Mouse (Mus musculus) lung, postnatal 0 days (tissue): ENCODE data around the gene Cc2d2a. TPM values are rescaled to one million over a fixed set of nuclear protein-coding genes. Genes with fewer than 3 reads are reported as not detected.

ENCODE experiments used
- ATAC-seq: fragments of 200-750 bp; cut with Nextera tagmentation; 2 replicates; pipeline ENCODE4 v1.8.0; 2017; ENCODE audit warnings: moderate library complexity
- DNase-seq: peaks from one replicate; pipeline ENCODE4 v3.0.0-alpha.2; 2016; ENCODE audit warnings: low spot score
- H3K27ac ChIP-seq: fragments of 300-500 bp; sonication (generic); 2 replicates; pipeline ENCODE4 v1.5.1; 2014; ENCODE audit warnings: antibody characterized with exemption, mild to moderate bottlenecking, low read length, mixed read lengths
- H3K27me3 ChIP-seq: fragments of 300-500 bp; sonication (generic); replicated peaks from 2 replicates; pipeline ENCODE4 v1.6.1; 2014; ENCODE audit warnings: low read length, mixed read lengths; ENCODE audit not compliant: insufficient read depth
- H3K36me3 ChIP-seq: fragments of 300-500 bp; sonication (generic); 2 replicates; pipeline ENCODE4 v1.6.1; 2014; ENCODE audit warnings: low read length, mixed read lengths; ENCODE audit not compliant: insufficient read depth
- H3K4me1 ChIP-seq: fragments of 300-500 bp; sonication (generic); 2 replicates; pipeline ENCODE4 v1.6.1; 2014; ENCODE audit warnings: antibody characterized with exemption, low read depth, low read length, mixed read lengths; ENCODE audit not compliant: insufficient read depth
- H3K4me2 ChIP-seq: fragments of 300-500 bp; sonication (generic); replicated peaks from 2 replicates; pipeline ENCODE4 v1.6.1; 2014; ENCODE audit warnings: low read depth, mild to moderate bottlenecking, low read length, moderate library complexity, mixed read lengths
- H3K4me3 ChIP-seq: fragments of 300-500 bp; sonication (generic); 2 replicates; pipeline ENCODE4 v1.5.1; 2014; ENCODE audit warnings: low read depth, low read length
- H3K9ac ChIP-seq: fragments of 300-500 bp; sonication (generic); replicated peaks from 2 replicates; pipeline ENCODE4 v1.6.1; 2014; ENCODE audit warnings: low read depth, mild to moderate bottlenecking
- H3K9me3 ChIP-seq: fragments of 300-500 bp; sonication (generic); 2 replicates; pipeline ENCODE4 v1.6.1; 2016; ENCODE audit warnings: low read length, mixed read lengths
- CTCF ChIP-seq: IDR thresholded peaks from 2 replicates; pipeline ENCODE4 v1.5.1; 2016; ENCODE audit warnings: antibody characterized with exemption, mild to moderate bottlenecking
- EP300 ChIP-seq: IDR thresholded peaks from 2 replicates; pipeline ENCODE4 v1.6.1; 2016; ENCODE audit warnings: antibody characterized with exemption, mild to moderate bottlenecking, control low read depth
- WGBS: fragments of 180-500 bp; shearing (Covaris S2); extraction: QIAGEN DNeasy Blood & Tissue Kit; methylation state at CpG from one replicate; pipeline ENCODE4 v1.1.7; 2014; 5-methylcytosine and 5-hydroxymethylcytosine counted together
- polyA plus RNA-seq: library from polyadenylated mRNA; unstranded; fragments of >200 nt; fragmentation: Nextera tagmentation; extraction: Ambion mirVana; gene quantifications from 2 replicates; pipeline ENCODE4 v1.2.1, GENCODE M21; 2015

The Cc2d2a gene
- polyA plus RNA-seq, 1 experiment from 2014 or later: 7.7 TPM

DNA sequence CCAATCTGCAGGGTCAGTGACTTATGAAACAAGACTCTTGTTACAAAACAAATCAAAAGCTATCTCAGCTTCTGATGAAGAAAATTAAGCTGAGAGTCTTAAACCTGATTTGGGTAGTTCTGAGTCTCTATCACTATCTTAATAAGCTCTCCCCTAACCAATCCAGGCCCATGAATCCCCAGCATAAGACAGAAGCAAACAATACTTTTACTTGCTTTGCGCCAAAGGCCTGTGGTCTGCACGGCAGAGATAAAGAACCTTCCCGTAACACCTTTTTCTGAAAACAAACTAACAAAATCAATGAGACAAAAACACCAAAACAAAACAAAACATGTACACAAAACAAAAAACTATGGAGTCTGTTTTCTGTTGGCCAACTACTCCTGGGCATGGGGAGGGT is 116.4 kb downstream of the Cc2d2a start:
- no peak overlapping the region for H3K9ac ChIP-seq
- no peak for TF ChIP-seq EP300
- no peak overlapping the region for H3K27ac ChIP-seq
- 94% methylated on average over 3 of the region's 3 CpGs for WGBS
- no peak overlapping the region for H3K4me2 ChIP-seq
- no peaks in the 10 kb centered on the region for H3K27me3 ChIP-seq
- H3K9me3 ChIP-seq: no peaks in the 10 kb centered on the region
- H3K4me3 ChIP-seq: no peak overlapping the region
- no peak for DNase-seq
- peaks cover 8% of the 10 kb centered on the region; the same call in 1 of the 2 replicates for H3K4me1 ChIP-seq
- no peaks in the 10 kb centered on the region for H3K36me3 ChIP-seq
- no peak for ATAC-seq

DNA sequence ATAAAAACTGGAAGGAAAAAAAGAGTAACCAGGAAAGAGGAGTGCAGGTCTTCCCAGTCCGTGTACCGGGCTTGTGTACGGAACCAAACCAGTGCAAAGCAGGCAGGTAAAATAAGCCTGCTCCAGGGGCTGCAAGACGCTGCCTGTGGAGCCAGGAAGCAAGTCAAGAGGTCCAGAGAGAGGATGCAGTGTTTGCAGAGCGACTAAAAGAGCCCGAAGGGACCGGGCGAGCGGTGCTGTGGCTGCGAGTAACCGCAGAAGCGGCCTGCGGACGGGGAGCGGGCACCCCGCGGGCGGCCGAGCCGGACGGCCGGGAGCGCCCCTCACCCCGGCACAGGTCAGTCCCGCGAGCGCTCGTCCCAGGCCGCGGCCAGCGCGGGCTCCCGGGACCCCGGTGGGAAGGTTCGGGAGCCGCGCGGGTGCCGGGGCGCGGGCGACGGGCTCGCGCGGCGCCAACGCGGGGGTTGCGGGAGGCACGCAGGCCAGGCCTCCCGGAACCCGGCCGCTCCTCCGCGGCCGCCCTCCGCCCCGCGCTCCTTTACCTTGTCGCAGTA is 119.4 kb downstream of the Cc2d2a start:
- Histone ChIP-seq H3K9me3 (no peaks in the 10 kb centered on the region), H3K27ac (peak overlapping the region; percentile 97), H3K9ac (peak overlapping the region; percentile 91), H3K4me1 (peaks cover 8% of the 10 kb centered on the region; the same call in 1 of the 2 replicates), H3K27me3 (no peaks in the 10 kb centered on the region), H3K4me2 (peak overlapping the region; percentile 83), H3K4me3 (peak overlapping the region; percentile 96), H3K36me3 (no peaks in the 10 kb centered on the region)
- peak; percentile 56 for ATAC-seq
- WGBS: 3% methylated on average over 36 of the region's 61 CpGs
- TF ChIP-seq EP300: no peak
- TF ChIP-seq CTCF: no peak
- peak; percentile 62 for DNase-seq

- Histone ChIP-seq H3K9ac (peak overlapping the region; percentile 91), H3K36me3 (no peaks in the 10 kb centered on the region), H3K27me3 (no peaks in the 10 kb centered on the region), H3K27ac (peak overlapping the region; percentile 97), H3K4me1 (peaks cover 4% of the 10 kb centered on the region; the same call in 1 of the 2 replicates), H3K4me3 (peak overlapping the region; percentile 96), H3K4me2 (peak overlapping the region; percentile 83), H3K9me3 (no peaks in the 10 kb centered on the region)
- TF ChIP-seq EP300 (no peak), CTCF (0 out of 2 replicates have a peak, but pooled peaks have one; percentile 8)
- WGBS: 5% methylated on average over 52 of the region's 82 CpGs
- ATAC-seq (peak; percentile 93), DNase-seq (peak; percentile 92)
Measured at GRCm38 (mm10) chr5:43781977-43782930, 120.1 kb downstream of the Cc2d2a start.

DNA sequence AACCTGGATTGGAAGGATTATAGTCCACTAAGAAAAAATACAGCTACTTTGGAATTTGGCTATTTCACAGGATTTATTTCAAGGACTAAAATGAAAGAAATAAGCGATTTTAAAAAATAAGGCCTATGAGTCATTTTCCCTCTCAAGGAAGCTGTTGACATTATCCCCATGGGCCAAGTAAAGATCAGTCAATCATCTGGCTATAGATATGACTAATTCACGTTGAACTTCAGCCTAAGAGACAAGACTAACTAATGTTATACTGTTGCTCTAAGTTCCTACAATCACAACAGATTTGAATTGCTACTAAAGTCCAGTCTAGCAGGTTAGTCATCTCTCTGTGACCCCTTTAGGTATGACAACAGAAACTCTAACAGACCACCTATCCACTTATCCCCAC is 121.8 kb downstream of the Cc2d2a start:
- H3K4me1 ChIP-seq: peaks cover 9% of the 10 kb centered on the region; the same call in 1 of the 2 replicates
- no peak overlapping the region for H3K4me3 ChIP-seq
- TF ChIP-seq EP300: no peak
- TF ChIP-seq CTCF: no peak
- no peak overlapping the region for H3K27ac ChIP-seq
- 68% methylated on average over 2 of the region's 2 CpGs for WGBS
- no peak overlapping the region for H3K4me2 ChIP-seq
- ATAC-seq (no peak), DNase-seq (no peak)
- no peaks in the 10 kb centered on the region for H3K27me3 ChIP-seq
- H3K9me3 ChIP-seq: no peaks in the 10 kb centered on the region
- H3K36me3 ChIP-seq: no peaks in the 10 kb centered on the region
- H3K9ac ChIP-seq: no peak overlapping the region

GRCm38 (mm10) chr5:43786607-43787006 is 124.5 kb downstream of the Cc2d2a start:
- DNase-seq: peak; percentile 36
- Histone ChIP-seq H3K4me1 (peaks cover 5% of the 10 kb centered on the region; the same call in 1 of the 2 replicates), H3K36me3 (no peaks in the 10 kb centered on the region), H3K9ac (no peak overlapping the region), H3K27ac (no peak overlapping the region), H3K4me3 (no peak overlapping the region), H3K9me3 (no peaks in the 10 kb centered on the region), H3K4me2 (no peak overlapping the region), H3K27me3 (no peaks in the 10 kb centered on the region)
- WGBS: 91% methylated on average over 4 of the region's 4 CpGs
- no peak for ATAC-seq
- TF ChIP-seq EP300: no peak
- TF ChIP-seq CTCF: no peak

DNA sequence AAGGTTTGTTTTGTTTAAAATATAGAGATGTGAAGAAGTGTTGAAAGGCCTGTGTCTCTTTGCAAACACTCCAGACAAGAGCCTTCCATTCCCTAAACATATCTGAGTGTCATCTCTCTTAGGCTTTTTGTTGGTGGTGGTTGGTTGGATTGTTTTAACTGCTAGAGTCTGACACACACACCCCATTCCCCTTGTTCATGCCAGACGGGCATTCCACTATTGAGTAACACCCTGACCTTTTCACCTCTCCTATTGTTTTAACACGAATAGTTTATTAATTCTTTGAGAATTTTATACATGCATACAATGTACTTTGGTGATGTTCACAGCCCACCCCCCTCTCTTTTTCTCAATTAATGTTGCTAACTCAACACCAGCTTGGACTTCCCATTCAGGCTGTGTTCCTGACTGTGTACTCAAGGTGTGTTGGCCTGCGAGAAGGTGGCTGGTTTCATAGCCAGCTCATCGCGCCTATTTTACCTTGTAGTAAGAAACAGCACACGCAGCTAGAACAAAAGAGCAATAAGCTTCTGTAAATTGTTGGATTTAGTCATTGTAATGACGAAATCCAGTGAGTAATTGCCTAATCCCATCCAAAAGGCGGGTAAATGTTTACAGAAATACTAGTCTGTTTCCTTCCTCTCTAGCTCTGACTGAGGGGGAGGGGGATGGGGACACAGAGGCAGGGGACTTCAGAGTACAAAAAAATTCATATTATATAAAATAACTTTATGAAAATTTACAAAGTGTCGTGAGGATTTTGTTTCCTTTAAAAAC is 126.0 kb downstream of the Cc2d2a start:
- Histone ChIP-seq H3K27ac (peak overlapping the region; percentile 76), H3K4me1 (peaks cover 5% of the 10 kb centered on the region; the same call in 1 of the 2 replicates), H3K9me3 (no peaks in the 10 kb centered on the region), H3K4me3 (no peak overlapping the region), H3K27me3 (no peaks in the 10 kb centered on the region), H3K36me3 (no peaks in the 10 kb centered on the region), H3K9ac (no peak overlapping the region), H3K4me2 (no peak overlapping the region)
- ATAC-seq (peak; percentile 87), DNase-seq (peak; percentile 90)
- TF ChIP-seq EP300 (peak; percentile 95), CTCF (no peak)
- WGBS: 27% methylated on average over 9 of the region's 9 CpGs

Other genes with a start within 250 kb of the Cc2d2a start
- gene C1qtnf7, start 146.8 kb upstream of the Cc2d2a start, polyA plus RNA-seq: 35.8 and 37.2 TPM in 2 replicates
- 7.1 and 8.4 TPM in 2 replicates for gene Bst1, start 156.5 kb downstream of the Cc2d2a start, polyA plus RNA-seq
- 73.0 and 81.1 TPM in 2 replicates for gene Fbxl5, start 159.3 kb downstream of the Cc2d2a start, polyA plus RNA-seq
- gene Cd38, start 206.2 kb downstream of the Cc2d2a start, polyA plus RNA-seq: 33.0 and 42.2 TPM in 2 replicates